Mouse (Mus musculus) hematopoietic stem cell, adult 5-6 weeks (primary cell): ENCODE results near the gene Zfp612. TPM values are rescaled to one million over a fixed set of nuclear protein-coding genes. Genes with fewer than 3 reads are reported as not detected.
"Not testable (repeated sequence)": the region's sequence is repeated elsewhere in the genome, so short reads cannot be mapped to it uniquely, and the experiment has no call there.

ENCODE experiments used
- ATAC-seq, 2 experiments: fragments of 125-278 bp in 1 of 2; replicated peaks in 1 of 2; 2 replicates each; pipeline ENCODE4 v1.8.0; 2016 to 2017; ENCODE audit warnings: inconsistent platforms in 2 of 2, mild to moderate bottlenecking in 2 of 2, moderate number of reproducible peaks in 2 of 2, low read depth in 1 of 2, moderate TSS enrichment in 1 of 2; ENCODE audit not compliant: low FRiP score in 2 of 2, poor library complexity in 2 of 2, severe bottlenecking in 2 of 2, insufficient read depth in 1 of 2, low TSS enrichment in 1 of 2
- total RNA-seq: library from RNA; stranded (forward); fragments of 172-1452, 232-1000 nt; gene quantifications from 2 replicates; pipeline ENCODE4 v1.2.3, GENCODE M21; 2017

Gene Zfp612
- total RNA-seq, result 1.4 and 4.1 TPM in 2 replicates

DNA sequence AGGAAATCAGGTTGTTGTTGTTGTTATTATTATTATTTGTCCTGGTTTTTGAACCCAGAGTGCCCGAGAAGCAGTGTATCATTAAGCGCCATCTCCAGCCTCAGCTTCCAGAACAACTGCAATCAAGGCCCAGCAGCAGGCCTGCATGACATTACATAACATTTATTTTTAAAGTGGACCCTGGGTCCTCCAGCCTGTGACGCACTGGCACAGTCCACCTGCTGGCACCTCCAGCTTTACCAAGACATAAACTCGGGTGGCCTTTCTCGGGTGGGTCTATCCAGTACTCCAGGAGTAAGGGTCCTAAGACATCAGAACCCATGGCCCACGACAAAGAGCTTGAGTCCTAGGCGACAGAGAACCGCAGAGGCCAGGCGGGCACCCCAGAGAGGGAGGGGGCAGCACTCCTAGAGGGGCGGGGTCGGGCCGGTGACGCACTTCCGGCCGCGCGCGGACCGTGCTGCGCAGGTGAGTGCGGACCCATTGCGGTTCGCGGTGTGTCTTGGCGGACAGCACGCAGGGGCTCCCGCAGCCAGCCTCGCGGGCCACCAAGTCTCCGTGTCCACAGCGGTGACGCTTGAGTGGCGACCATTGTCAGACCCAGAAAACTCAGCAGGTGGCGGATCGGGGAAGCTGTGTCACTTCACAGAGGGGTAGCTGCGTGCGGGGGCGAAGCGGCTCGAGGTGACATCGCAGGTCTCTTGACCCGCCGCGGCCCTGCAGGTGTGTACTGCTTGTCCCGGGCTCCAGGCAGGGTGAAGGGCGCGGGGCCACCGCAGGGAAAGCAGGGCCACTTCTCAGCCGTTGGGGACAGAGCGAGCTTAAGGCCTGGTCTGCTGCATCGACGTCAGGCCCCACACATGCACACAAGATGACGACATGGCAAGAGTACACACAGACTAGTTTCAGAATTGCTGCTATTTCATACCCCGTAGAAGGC lies at the start of gene Zfp612:
TSS of gene Zfp612 (plus strand) at position 465 of the 940 bp plus-strand sequence.
- peak; percentile 64 to 82 for ATAC-seq

DNA sequence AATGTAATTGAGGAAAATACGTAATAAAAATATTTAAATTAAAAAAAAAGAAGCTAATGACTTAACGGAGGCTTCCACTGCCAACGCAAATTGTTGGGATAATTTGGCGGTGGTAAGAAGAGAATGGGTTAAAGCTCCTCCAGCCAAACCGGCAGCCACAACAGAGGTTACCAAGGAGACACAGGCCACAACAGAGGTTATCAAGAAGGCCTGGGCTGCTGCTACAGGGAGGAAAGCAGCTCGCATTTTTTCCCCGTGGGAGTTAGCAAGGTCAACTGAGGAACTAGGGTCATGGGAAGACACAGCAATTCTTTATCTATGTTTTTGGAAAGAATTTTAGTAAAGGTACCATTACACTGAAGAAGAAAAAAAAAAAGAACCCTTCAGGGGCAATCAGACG lies 45.8 kb upstream of the Zfp612 start:
- not testable (repeated sequence) for ATAC-seq

DNA sequence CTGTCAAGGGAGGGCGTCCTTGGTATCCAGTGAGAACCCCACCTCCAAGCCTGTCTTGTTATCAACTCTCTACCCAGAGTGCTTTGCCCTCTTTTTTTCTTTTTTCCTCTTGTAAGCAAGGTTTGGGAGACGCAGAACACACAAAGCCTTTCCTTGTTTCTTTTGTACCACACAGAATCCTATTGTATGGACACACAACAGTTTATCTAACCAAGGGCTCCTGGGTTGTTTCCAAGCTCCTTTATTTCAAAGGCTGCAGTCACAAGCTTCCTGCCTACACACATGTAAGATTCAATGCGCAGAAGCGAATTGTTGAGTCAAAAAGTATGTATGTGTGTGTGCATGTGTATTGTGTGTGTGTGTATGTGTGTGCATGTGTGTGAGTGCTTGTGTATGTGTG lies 45.2 kb upstream of the Zfp612 start:
- no peak for ATAC-seq

DNA sequence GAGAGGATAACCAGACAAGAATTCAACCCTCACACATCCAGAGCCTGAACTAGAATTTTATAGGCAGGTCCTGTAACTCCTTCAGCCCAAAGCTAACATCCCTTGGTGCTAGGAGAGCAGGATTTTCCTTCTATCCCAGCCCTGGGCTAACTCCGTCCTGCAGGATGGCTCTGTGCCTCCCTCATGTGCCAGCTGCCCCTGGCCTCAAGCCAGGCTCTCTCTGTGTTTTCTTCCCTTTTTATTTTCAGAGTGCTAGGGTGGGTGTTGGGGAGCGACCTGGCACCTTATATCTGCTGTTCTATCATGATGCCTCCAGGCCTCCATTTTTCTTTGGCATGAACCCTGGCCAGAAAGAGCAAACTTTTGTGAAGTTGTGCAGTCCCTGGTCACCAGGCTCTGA lies 43.4 kb upstream of the Zfp612 start:
- ATAC-seq, result no peak

DNA sequence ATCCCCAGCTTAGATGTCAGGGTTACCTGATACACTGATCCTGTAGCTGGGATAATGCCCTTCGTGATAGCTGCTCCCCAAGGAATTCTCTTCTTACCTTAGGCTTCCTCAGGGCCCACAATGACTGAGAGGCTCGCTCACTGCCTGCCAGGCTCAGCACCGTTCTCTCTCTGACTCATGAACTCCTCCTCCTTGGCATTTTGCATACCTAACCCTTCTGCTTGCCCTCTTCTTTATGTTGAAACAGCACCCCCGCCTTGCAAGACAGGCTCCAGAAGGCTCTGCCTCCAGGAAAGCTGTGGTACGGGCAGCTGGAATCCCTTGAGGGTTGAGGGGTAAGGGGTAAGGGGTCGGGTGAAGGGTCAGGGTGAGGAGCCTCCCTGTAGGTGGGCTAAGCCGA lies 40.3 kb upstream of the Zfp612 start:
- no peak for ATAC-seq

DNA sequence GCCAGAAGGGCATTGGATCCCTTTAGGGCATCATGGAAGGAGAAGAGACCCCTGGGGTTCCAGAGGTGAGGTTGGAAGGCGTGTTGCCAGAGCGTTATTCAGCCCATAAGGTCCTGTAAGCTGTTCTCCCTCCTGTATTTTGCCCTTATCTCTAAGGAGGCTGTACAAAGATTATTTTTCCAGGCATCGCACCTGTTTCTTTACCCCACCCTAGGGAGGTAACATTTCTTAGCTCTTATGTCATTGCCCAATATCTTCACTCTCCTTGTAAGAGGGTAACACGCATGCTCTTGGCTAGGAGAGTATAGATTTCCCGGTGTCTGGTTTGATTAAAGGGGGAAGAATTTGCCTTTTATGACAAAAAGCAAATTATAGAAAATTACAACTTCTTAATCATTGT lies 39.9 kb upstream of the Zfp612 start, which contains the start of gene Chst4:
TSS of gene Chst4 (minus strand) at position 82 of the 400 bp plus-strand sequence.
- no peak for ATAC-seq

DNA sequence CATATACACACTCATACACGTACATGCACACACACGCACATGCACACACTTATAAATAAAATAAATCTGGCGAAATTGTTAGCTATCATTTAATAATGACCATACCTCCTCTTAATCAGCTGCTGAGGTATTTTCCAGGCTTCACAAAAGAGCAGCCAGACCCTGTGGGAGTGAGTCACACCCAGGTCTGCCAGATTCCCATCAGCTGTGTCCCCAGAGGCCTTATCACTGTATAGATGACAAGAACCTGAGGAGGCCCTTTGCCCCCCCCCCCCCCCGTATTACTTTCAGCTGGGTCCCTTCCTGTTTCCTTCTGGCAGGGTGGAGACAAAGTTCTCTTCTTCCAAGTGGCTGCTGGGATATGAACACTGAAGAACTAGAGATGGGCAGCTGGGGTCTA lies 39.0 kb upstream of the Zfp612 start:
- no peak for ATAC-seq

DNA sequence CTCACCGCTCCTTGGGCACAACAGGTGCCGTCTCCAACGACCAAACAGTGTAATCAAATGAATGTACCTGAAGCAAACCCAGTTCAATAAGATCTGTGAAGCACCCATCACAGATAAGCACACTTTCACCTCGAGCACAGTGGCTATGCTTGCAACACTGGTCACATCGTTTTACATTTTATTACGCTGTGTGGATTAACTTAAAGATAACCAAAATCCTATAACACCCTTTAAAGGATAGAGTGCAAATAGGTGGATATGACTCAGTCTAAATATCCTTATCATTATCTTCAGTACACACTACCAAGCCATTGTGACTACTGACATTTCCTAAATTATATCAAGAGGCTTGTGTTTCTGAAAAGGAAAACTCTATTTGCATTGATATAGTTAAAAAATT lies 28.3 kb upstream of the Zfp612 start:
- no peak for ATAC-seq

DNA sequence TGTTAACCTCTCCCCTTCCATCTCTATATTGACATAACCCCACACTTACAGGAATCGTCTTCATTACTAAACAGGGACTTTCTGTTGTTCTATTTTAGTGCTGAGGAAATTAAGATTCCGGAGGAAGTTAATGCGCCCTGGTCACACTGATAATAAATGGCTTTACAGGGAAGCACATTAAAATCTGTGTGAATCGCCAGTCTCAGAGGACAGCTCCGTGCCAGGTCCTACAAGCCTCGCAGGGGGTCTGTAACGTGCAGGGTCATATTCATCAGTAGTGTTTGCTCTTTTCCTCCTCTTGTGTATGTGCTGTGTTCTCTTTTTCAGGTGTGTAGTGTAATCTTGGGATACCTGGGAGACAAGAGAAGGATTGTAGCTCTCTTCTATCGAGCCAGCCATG lies 21.3 kb upstream of the Zfp612 start:
- ATAC-seq, result no peak

DNA sequence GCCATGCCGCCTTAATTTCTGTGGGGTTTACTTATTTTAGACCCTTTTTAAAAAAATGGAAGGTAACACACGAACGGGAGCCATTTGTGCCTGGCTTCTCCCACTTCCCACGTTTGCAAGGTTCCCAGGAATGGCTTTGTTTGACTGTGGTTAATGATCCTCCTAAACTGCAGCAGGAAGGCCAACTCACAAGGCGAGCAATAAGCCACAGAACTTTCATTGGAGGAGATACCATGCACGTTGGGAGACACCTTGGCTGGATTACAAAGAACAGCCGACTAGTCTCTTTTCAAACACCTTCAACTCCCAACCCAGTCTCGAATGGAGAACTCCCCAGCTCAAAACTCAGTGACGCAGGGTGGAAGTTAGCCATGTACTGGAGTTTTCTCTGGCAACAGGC lies 15.4 kb upstream of the Zfp612 start:
- no peak for ATAC-seq

DNA sequence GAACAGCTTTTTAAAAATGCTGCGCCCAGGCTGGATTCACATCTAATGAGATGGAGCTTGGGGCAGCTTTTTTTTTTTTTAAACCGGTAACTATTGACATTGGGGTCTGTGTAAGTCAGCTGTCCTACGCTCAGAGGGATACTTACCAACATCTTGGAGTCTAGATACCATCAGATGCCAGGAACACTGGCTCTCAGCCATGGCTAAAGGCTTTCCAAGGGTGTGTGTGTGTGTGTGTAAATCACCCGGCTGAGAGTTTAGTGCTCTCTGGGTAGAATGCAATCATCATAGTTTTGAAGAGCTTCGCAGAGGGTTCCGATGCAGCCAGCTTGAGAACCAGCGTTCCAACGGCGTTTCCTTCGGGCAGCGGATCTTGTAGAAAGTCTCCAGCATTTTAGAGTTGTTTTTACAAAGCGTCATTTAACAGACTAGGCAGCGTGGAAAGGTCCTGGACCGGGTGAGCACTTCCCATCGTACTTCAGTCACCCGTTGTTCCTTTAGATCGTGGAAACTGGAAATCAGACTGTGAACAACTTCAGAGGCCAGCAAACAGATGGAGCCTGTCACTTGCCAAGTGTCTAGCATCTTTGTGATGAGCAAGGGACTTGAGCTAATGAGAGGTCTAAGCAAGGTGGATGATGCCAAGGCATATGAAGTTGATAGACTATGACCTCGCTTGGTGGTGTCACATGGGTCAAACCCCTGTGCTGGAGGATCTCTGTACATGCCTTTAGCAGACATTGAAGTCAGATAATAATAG lies 14.8 kb upstream of the Zfp612 start:
- ATAC-seq, result no peak

DNA sequence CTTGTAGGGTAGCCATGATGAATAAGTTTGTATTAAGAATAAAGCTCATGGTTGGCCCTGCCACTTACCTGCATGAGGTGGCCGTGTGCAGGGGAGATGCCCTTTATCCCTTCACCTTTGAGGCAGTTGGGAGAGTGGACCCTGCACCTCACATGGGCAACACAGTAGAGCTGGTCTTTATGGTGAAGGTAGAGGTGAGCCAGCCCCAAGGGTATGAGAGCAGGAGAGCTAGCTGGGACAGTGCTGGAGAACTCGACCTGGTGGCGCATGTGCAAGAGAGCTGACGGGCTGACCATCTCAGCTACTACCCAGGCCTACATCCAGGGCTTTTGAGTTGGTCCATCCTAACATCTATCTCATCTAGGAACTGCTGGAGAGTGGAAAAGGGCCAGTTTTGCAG lies 13.9 kb upstream of the Zfp612 start:
- no peak for ATAC-seq

DNA sequence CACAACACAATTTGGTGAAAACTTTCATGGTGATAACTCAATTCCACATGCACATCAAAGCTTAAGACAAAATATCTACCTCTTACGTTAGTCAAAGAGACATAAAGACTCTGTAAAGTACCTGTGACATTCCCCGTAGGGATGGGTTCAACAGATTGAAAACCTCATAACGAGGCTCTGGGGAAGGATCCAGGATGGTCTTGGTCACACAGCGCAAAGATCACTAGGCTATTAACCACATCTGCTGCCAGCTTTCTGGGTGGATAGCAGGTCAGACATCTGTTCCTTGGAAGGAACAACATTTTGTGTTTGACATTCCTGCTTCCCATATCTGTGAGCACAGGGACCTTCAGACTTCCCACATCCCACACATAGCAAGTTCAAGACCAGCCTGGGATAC lies 9.8 kb upstream of the Zfp612 start:
- ATAC-seq, result no peak

DNA sequence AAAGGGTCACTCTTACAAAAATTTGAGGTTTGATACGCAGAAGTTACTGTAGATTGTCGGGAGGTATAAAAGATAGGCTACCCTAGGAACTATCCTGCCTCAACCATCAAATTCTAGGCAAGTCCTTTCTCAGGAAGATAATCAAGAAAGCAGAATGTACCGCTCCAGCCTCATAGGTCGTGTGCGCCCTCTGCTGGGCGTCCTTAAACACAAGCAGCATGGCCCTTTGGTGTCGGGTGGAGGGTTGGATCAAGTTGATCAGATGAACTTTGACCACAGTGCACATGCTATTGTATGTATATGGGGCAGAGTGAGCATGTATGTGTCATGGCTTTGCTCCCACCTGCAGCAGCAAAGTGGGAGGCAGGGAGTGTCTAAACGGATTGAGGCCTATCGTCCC lies 7.9 kb upstream of the Zfp612 start:
- ATAC-seq, result peak; percentile 80 to 81

DNA sequence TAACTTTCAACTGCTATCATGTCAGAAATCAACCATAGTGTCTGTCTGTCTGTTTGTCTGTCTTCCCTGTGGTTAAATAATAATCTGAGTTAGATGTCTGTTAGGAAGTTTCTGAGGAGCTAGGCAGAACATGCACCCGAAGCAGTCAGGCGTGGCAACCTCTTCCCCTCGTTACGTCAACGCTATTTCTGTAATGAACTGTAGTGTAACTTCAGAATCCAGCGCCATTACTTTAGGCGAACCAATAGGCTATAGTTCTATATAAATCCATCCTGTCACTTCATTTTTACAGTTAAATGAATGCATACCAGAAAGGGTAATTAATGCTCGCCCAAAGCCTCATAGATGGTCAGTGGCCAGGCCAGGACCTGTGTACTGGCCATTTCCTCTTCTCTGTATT lies 5.0 kb upstream of the Zfp612 start:
- ATAC-seq, result no peak

DNA sequence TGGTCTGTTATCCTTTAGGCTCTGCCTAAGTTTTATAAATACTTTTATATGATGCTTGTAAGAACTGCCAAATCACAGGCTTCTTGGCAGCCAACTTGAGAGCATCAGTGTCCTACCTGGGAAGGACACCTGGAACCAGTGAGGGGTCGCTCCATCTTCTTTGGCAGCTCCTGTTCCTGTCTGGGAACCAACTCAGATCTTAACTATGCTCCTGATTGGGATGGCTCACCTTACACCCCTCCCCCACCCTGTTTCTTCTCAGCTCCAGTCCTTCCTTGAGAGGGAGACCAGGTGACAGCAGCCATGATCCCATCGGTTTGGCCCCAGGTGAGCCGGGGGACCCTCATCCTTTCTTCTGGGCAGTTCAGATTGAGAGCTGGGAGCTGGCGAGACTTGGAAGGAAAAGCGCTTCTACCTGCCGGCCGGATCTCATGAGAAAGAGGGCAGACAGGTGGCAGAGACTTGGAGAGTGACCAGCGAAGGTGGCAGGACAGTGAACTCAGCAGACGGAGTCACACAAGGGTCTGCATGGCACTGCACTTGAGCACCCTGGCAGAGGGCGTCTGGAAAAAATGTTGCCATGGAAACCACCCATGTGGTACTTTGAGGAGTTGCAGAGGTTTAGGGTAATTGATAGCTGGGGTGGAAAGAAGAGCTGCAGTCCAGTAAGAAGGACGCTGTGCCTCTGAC lies 3.0 kb downstream of the Zfp612 start:
- ATAC-seq, result no peak

DNA sequence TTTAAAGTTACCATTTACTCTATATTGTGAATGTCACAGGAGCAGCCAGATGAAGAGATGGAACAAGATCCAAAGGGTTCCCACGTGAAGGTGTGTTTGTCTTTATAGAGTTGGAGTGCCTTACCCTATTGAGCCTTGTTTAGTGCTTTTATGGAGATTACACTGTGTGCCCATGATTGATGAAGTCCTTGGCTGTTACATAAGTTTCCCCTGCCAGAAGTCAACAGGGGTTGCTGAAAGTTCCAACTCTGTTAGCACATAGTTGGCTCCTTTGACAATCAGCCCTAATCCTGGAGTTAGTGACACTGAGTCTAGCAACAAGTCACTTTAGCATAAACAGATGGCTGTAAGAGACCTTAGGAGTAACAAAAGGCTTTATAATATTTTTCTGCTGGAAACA lies 12.3 kb downstream of the Zfp612 start:
- no peak for ATAC-seq

DNA sequence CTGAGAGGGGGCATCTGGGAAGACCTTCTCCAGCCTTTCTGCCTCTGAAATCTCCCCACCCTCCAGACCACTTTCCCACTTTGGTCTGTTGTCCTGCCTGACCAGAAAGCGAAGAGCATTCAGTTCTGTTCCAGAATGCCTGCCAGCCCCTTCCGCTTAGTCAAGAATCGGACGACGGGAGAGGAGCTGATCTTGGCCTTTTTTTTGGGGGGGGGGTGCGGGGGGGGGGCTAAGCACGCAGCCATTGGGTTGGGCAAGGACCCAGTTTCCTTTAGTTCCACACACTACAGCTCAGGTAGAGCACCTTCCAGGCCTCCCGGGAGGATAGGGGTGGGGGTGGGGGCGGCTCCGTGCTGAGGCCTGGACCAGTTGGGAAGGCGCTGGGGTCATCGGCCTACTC lies 21.4 kb downstream of the Zfp612 start, which contains the start of gene Gm21964:
TSS of gene Gm21964 (plus strand) at position 301 of the 400 bp plus-strand sequence.
- ATAC-seq, result no peak
